Mouse (Mus musculus) G1E (cell line): ENCODE results near the gene Actr6.

Experiments
- CTCF ChIP-seq: IDR thresholded peaks from 2 replicates; pipeline ENCODE4 v1.5.1; 2012; ENCODE audit warnings: low read depth, low read length, inconsistent platforms, mixed read lengths
- GATA1 ChIP-seq: IDR thresholded peaks from 2 replicates; pipeline ENCODE4 v1.6.1; 2012; ENCODE audit warnings: borderline replicate concordance, low read length, inconsistent platforms, mixed read lengths
- TAL1 ChIP-seq: conservative IDR thresholded peaks from 2 replicates; pipeline ENCODE4 v1.6.1; 2012; ENCODE audit warnings: low read depth, low read length, inconsistent platforms, mixed read lengths

- TF ChIP-seq CTCF (no peak), GATA1 (no peak), TAL1 (no peak)
Measured at GRCm38 (mm10) chr10:89720252-89720651, 11.8 kb downstream of the Actr6 start.
